ENCODE assay signal across 22 mouse cellular contexts in genomic region chr17:70864645-70865044, GRCm38 (mm10).
"Had no signal": no experiment of that assay in that cellular context is flagged by ENCODE, and none has a peak within 500 bp of the region (broad histone marks: within the 10 kb centered on the region; RNA-seq: fewer than 3 reads in every experiment).

No protein-coding gene starts in this region.

- ATAC-seq: liver, postnatal 0 days; lung, postnatal 0 days; midbrain, embryonic 15.5 days had no signal

- H3K36me3 ChIP-seq: limb, embryonic 12.5 days; limb, embryonic 15.5 days; midbrain, embryonic 15.5 days had no signal

- H3K4me3 ChIP-seq: layer of hippocampus, adult 2 months; left cerebral cortex, adult 2 months; limb, embryonic 12.5 days; limb, embryonic 15.5 days; midbrain, embryonic 12.5 days; midbrain, embryonic 15.5 days; neural tube, embryonic 13.5 days had no signal

- H3K4me2 ChIP-seq: limb, embryonic 12.5 days; limb, embryonic 15.5 days; liver, embryonic 11.5 days; lung, embryonic 14.5 days; midbrain, embryonic 12.5 days; midbrain, embryonic 15.5 days; neural tube, embryonic 13.5 days had no signal

- H3K4me1 ChIP-seq: limb, embryonic 12.5 days; limb, embryonic 15.5 days; midbrain, embryonic 12.5 days; midbrain, embryonic 15.5 days; neural tube, embryonic 13.5 days had no signal

- H3K9me3 ChIP-seq: limb, embryonic 15.5 days; midbrain, embryonic 12.5 days; midbrain, embryonic 15.5 days had no signal

- H3K9ac ChIP-seq: limb, embryonic 12.5 days; limb, embryonic 15.5 days; liver, embryonic 14.5 days; liver, postnatal 0 days; lung, embryonic 14.5 days; midbrain, embryonic 12.5 days; midbrain, embryonic 15.5 days; neural tube, embryonic 13.5 days had no signal

- H3K27ac ChIP-seq: layer of hippocampus, adult 2 months; left cerebral cortex, adult 2 months; limb, embryonic 12.5 days; limb, embryonic 15.5 days; liver, embryonic 14.5 days; macrophage; midbrain, embryonic 12.5 days; midbrain, embryonic 15.5 days; neural tube, embryonic 13.5 days had no signal

- H3K27me3 ChIP-seq: limb, embryonic 12.5 days; limb, embryonic 15.5 days; midbrain, embryonic 12.5 days; midbrain, embryonic 15.5 days; neural tube, embryonic 13.5 days had no signal

- DNase-seq: kidney, adult 18-20 months; kidney, adult 9 months; kidney, postnatal 25 days; layer of hippocampus, adult 9-11 months; left cerebral cortex, postnatal 4 days; liver, postnatal 0 days; lung, embryonic 14.5 days; retina, postnatal 1 day; right cerebral cortex, postnatal 25 days; thymus, adult 18-20 months; thymus, postnatal 36 days had no signal
